Mouse (Mus musculus) cerebellum, adult 2 months (tissue): Measurements from ENCODE around the gene 2510009E07Rik.

Experiments
- CTCF ChIP-seq: fragments of 200-500 bp; IDR thresholded peaks from 2 replicates; pipeline ENCODE4 v1.5.1; 2011; ENCODE audit warnings: low read depth, mild to moderate bottlenecking, control low read depth, low read length, moderate library complexity, borderline replicate concordance; ENCODE audit not compliant: insufficient read depth
- POLR2A ChIP-seq: fragments of 200-500 bp; IDR thresholded peaks from 2 replicates; pipeline ENCODE4 v1.6.1; 2011; ENCODE audit warnings: low read length, control low read depth, borderline replicate concordance; ENCODE audit not compliant: insufficient read depth

DNA sequence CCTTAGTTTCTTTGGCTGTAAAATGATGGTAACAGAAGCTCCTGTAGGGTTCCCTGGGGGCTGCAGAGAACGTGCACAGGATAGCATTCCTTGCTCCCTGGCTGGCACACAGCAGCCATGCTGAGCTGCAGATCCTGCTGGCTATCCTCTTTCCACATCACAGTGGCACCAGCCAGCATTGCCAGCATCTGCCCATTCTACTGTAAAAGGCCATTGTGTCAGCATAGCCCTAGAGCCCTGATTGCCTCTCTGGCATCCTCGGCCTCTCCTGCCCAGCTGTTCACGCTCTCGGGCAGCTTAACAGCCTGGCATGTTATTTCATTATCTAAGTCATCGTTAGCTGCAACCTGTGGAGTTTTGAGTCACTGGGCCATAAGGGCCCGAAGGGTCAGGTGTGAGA is 67.2 kb downstream of the 2510009E07Rik start:
- TF ChIP-seq CTCF (no peak), POLR2A (no peak)
